Mouse (Mus musculus) lung, postnatal 4 days (tissue): Measurements from ENCODE around the gene Zfp488.
A peak's percentile ranks its signal among the peaks of the same experiment; 100 is the strongest.

Experiments
- DNase-seq, 2 experiments: peaks; one replicate each; pipeline ENCODE4 v3.0.0; 2021

Zfp488 gene

GRCm38 (mm10) chr14:33978604-33979059, at the start of gene Zfp488:
Gene Zfp488 (minus strand): TSS chr14:33978764.
- no peak for DNase-seq

DNA sequence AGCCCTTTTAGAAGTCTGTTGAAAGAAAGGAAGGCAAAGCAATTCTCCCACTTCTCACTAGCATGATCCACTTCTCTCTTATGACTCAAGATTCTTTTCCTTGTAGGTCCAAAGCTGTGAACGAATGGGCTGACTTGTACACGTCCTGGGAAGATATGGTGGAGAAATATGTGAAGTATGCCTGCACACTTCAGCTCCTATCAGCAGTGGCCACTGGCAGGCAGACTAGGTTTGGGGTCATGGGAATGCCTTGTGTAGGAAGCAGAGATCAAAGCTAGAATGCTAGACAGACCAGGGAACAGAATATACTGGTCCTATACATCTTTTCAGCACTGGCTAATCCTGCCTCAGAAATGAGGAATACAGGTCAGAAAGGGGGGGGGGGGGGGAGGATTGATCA, 48.1 kb upstream of the Zfp488 start:
- DNase-seq, result no peak

- DNase-seq, result no peak
Observed at GRCm38 (mm10) chr14:34016938-34017337, 38.4 kb upstream of the Zfp488 start.

- no peak for DNase-seq
Observed at GRCm38 (mm10) chr14:34016381-34016780, 37.8 kb upstream of the Zfp488 start, which contains the start of gene Gm5460. Gene Gm5460 (plus strand): TSS chr14:34016758.

DNA sequence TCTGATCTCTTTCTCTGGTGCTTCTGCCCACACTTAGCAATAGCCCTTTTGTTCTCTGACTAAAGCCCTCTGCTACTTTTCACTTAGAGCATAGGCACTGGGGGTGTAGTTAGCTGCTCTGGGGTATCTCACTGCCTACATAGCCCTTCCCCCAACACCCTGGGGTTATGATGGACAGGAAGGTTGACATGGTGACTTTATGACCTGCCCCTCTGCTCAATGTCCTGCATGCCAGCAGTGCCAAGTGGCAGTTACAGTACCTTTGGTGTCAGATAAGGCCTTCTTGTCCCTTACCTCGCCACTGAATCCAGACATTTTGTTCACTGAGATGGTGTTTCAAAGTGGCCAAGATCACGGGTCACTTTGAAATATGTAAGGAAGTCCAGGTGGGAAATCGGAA, 36.5 kb upstream of the Zfp488 start, which contains the start of gene Gm30083:
Gene Gm30083, minus strand, starts transcription at position 120 of the 400 bp plus-strand sequence.
- DNase-seq, result no peak

GRCm38 (mm10) chr14:34002358-34002757, 23.8 kb upstream of the Zfp488 start:
- no peak for DNase-seq

GRCm38 (mm10) chr14:34001445-34001844, 22.9 kb upstream of the Zfp488 start:
- no peak for DNase-seq

- no peak for DNase-seq
Observed at GRCm38 (mm10) chr14:34000076-34000475, 21.5 kb upstream of the Zfp488 start.

GRCm38 (mm10) chr14:33997427-33997826, 18.9 kb upstream of the Zfp488 start:
- DNase-seq, result no peak

- DNase-seq, result peak in 1 of 2 experiments; percentile 38
Observed at GRCm38 (mm10) chr14:33993521-33994289, 15.1 kb upstream of the Zfp488 start.

- no peak for DNase-seq
Observed at GRCm38 (mm10) chr14:33993051-33993450, 14.5 kb upstream of the Zfp488 start.

- DNase-seq, result no peak
Observed at GRCm38 (mm10) chr14:33991971-33992370, 13.4 kb upstream of the Zfp488 start.

DNA sequence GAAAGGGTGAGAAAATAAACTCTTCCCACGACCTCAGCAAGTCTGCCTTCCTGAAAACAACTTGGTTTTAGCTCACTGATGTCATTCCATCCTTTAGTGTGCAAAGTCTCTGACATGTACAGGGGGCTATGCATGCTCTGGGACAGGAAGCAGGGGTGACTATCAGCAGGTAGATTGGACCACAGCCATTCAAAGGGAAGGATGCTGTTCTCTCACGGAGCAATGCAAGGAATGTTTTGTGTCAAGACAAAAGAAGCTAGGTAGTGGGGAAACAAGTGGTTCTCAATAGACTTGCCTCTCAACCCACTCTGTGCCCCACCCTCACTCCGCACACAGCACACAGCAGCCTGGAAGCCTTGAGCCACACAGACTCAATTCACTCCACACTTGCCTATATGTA, 10.6 kb upstream of the Zfp488 start:
- DNase-seq, result no peak

GRCm38 (mm10) chr14:33977748-33978147, 816 bp downstream of the Zfp488 start:
- no peak for DNase-seq

- DNase-seq, result no peak
Observed at GRCm38 (mm10) chr14:33974752-33975151, 3.8 kb downstream of the Zfp488 start.

- DNase-seq, result no peak
Observed at GRCm38 (mm10) chr14:33972679-33973078, 5.9 kb downstream of the Zfp488 start.

DNA sequence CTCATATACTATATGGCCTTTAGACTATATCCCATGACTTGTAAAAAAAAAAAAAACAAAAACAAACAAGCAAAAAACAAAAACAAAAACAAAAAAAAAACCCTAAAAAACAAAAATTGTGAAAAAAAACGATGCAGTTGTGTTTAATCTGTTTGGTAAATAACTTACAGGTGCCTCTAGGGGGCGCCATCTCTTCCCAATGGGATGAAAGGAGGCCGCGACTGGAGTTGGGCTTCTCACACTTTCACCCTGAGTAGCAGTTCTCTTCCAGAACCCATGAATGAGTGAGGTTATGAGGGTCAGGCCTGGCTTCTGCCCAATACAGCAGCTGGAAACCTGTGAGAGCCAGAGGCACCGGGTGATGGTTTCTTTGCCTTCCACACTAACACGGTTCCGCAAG, 12.9 kb downstream of the Zfp488 start:
- no peak for DNase-seq

- peak in 1 of 2 experiments; percentile 35 for DNase-seq
Observed at GRCm38 (mm10) chr14:33959341-33959740, 19.2 kb downstream of the Zfp488 start.

- DNase-seq, result no peak
Observed at GRCm38 (mm10) chr14:33958841-33959240, 19.7 kb downstream of the Zfp488 start.

- no peak for DNase-seq
Observed at GRCm38 (mm10) chr14:33958186-33958585, 20.4 kb downstream of the Zfp488 start.

- no peak for DNase-seq
Observed at GRCm38 (mm10) chr14:33956055-33956454, 22.5 kb downstream of the Zfp488 start.

DNA sequence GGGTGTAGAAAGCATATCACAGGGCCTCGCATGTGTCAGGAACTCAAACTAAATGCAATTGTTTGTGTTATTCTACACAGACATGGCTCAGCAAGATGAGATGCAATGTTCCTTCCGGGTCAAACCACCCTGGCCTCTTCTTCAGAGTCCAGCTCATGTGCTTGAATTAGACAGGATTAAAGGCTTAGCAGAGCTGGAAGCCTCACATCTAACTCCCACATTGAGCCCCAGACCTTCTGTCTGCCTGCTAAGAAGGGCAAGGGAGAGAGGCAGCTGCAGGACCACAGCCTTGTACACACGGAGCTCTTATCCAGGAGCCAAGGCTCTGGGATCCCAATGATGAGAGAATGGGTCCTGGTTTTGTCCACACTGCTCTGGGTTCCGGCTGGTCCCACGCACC, 24.8 kb downstream of the Zfp488 start, which contains the start of gene Rbp3:
Gene Rbp3, plus strand, starts transcription at position 243 of the 400 bp plus-strand sequence.
- DNase-seq, result no peak

- no peak for DNase-seq
Observed at GRCm38 (mm10) chr14:33952233-33952981, 26.2 kb downstream of the Zfp488 start.

DNA sequence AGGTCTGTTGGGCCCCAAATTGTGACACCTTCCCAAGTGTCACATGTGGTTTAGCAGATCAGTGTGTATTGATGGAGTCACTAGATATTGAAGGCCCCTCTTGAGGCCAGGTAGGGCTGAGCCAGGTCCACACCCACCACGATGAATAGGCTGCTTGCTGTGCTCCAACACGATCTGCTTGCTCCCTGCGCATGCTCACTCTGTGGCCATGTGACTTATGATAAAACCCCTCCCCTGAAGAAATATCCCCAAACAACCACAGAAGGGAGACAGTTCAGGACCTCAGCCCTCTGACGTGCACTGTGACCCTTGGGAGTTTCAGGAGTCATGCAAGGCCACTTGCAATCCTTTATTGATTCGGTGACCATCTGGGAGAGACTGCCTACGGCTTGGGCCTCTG, 32.4 kb downstream of the Zfp488 start:
- DNase-seq, result no peak
